Mouse (Mus musculus) megakaryocyte-erythroid progenitor cell, adult 5-6 weeks (primary cell): ENCODE data around the gene Rin2. TPM values are rescaled to one million over a fixed set of nuclear protein-coding genes. Genes with fewer than 3 reads are reported as not detected.

Experiments used
- ATAC-seq: replicated peaks from 2 replicates; pipeline ENCODE4 v1.8.0; 2016; ENCODE audit warnings: mild to moderate bottlenecking, inconsistent platforms; ENCODE audit not compliant: severe bottlenecking, poor library complexity, low FRiP score, low TSS enrichment
- total RNA-seq, 2 experiments: library from RNA; stranded (forward) in 1 of 2; stranded (reverse) in 1 of 2; fragments of 200-1000, 215-1000 nt in 1 of 2; fragments of >200 nt in 1 of 2; fragmentation: Nextera tagmentation in 1 of 2; gene quantifications; 2 replicates each; pipeline ENCODE4 v1.2.3; 2014 to 2017

The Rin2 gene
- total RNA-seq, 2 experiments from 2014 or later = not detected

DNA sequence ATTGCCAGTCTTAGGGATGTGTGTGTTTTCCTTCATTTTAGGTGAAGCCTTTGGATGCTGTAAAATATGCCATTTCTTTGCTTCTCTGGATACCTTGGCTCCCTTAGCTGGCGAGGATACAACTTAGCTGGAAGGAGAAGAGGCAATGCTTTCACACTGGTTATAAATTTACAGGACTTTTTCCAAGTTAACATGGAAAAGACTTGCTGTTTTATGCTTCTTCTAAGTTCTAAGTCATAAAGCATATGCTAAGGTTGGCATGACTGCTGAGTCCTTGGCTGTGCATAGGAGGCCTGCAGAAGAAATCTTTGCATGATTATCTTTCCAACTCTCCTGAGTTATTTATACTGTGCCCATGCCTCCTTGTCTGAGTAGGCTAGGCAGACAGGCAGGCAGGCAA lies 49.3 kb downstream of the Rin2 start:
- no peak for ATAC-seq

GRCm38 (mm10) chr2:145729414-145729813 lies 54.4 kb downstream of the Rin2 start:
- ATAC-seq = no peak

DNA sequence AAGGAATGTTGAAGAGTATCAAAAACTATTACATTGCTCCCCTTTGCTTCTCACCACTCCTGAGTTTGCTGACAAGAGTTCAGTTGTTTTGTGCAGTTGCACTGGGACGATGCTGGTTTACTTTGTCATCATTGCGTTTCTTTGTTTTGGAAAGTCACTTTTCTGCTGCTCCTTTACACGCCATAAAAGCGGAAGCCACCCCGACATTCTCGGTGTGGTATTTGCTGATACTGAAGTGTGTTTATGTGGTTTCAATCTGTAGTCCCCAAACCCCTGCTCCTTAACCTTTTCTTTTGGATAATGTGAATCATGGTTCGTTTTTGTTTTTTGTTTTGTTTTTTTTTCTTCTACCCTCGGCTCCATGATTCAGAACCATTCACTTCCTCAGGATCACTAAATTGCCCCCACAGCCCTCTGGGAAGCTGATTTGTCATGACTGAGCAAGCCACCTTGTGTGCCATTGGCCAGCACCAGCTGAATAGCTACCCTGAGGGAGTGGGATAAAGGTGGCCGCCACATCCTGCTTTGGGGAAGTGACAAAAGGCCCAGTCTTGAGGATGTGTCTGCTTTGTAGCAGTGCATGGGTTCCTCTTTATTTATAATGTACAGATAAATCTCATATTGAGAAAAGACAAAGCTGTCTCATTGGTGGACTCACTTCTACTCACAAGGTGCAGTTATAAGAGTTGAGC lies 55.3 kb downstream of the Rin2 start:
- ATAC-seq = no peak

GRCm38 (mm10) chr2:145730905-145731304 lies 55.9 kb downstream of the Rin2 start:
- ATAC-seq = no peak

DNA sequence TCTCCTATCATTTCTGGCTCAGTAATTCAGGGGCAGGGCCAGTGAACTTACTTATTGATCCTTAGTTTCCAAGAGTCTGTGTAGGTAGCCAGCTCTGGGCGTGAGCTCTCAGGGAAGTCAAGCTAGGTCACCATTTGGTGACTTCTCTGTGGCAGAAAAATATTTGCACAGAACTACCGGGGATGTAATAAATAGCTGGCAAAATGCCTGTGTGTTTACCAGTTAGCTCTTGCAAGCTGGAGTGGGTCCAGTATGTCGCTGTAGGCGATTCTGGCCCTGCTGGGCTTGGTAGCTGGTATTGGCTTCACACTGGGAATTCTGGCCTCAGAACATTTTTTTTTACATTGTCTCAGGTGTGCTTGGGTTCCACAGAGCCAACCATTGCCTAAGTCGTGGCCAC lies 60.1 kb downstream of the Rin2 start:
- no peak for ATAC-seq

GRCm38 (mm10) chr2:145736543-145736942 lies 61.5 kb downstream of the Rin2 start:
- ATAC-seq = no peak

DNA sequence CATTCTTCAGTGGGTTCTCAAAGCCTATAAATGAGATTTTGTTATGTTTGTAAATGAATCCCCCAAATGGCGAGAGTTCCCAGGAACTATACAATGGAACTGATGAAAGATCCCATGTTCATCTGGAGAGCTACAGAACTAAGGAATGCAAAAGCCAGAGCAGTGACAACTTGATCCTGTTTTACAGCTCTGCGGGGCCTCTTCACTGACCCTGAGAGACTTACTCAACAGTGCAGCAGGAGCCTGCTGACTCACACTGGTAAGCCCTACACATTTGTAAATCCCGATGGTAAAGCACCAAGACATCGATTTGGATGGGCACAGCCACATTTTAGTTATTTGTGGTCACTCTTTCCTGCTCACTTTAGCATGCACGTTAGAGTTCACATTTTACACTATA lies 62.2 kb downstream of the Rin2 start:
- no peak for ATAC-seq

DNA sequence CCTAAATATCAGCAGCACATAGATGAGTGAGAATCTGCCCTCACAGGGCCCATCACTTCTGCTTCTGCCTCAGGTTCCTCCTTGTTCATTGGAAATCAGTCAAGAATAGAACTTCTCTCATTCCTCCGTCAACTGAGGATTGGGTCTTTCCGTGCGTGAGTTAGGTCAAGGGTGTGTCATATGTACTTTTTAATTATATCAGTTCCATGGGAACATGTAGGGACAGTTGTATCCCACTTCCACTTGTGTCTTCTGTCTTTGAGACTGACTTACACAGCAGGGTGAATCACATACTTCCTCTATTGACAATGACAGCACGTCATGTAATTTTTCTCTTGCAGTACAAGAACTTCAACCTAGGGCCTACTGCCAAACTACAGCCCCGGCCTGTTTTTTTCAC lies 65.7 kb downstream of the Rin2 start:
- ATAC-seq = no peak

- no peak for ATAC-seq
Measured at GRCm38 (mm10) chr2:145742795-145743710, 68.0 kb downstream of the Rin2 start.

GRCm38 (mm10) chr2:145746406-145746805 lies 71.4 kb downstream of the Rin2 start:
- ATAC-seq = no peak

- no peak for ATAC-seq
Measured at GRCm38 (mm10) chr2:145749645-145750044, 74.6 kb downstream of the Rin2 start.

DNA sequence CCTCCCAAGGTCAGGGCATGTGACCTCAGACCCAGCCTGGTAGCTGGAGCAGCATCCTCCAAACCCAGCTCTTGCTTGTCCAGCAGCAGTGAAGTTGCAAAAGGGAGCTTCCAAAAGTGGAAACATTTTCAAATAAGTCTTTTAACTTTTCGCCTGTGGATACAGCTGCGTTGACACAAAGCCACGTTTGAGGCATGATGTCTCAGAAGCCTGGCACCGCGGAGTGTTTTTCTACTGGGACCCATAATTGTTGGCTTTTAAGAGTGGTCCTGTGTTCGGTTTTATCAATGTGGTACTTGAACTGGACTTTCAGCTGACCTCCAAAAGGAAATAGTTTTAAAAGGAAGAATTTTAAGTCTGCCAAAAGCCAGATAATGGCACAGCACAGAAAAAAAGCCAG lies 77.6 kb downstream of the Rin2 start:
- no peak for ATAC-seq

DNA sequence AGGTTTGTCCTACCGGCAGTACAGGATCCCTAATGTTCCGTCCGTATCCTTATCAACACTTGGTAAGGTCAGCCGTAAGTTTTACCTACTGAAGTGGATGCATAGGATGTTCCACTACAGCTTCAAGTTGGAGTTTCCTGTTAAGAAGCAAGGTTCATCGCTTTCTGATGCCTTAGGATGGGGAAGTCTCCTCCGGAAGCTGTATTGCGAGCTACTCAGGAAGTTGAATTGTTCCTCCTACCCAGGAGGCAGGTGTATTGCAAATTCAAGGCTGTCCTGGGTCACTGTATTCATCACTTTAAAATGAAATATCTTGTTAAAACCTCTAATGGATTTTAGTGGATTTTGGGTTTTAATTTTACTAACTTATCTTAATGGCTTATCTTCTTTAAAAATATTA lies 79.0 kb downstream of the Rin2 start:
- no peak for ATAC-seq

- 0 out of 2 replicates have a peak, but pooled peaks have one; percentile 7 for ATAC-seq
Measured at GRCm38 (mm10) chr2:145755864-145756822, 81.1 kb downstream of the Rin2 start.

DNA sequence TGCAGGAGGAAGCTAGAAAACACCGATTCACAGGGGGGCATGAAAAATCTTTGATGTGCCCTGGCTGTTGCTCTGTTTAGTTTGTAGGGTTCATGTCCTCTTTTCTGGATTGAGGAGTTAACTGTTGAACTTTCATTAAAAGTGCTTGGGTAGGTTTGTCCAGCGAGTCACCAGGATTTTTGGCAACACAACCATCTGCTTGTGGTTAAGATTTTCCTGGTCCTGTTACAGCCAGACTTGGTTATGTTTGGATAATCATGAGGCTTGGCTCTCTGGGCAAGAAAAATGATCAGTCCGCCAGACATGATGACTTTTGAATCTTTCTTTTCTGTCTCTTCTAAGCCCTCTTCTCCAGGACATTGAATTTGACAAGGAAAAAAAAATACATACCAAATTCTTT lies 85.1 kb downstream of the Rin2 start:
- ATAC-seq = no peak

GRCm38 (mm10) chr2:145761436-145761835 lies 86.4 kb downstream of the Rin2 start:
- ATAC-seq = no peak

DNA sequence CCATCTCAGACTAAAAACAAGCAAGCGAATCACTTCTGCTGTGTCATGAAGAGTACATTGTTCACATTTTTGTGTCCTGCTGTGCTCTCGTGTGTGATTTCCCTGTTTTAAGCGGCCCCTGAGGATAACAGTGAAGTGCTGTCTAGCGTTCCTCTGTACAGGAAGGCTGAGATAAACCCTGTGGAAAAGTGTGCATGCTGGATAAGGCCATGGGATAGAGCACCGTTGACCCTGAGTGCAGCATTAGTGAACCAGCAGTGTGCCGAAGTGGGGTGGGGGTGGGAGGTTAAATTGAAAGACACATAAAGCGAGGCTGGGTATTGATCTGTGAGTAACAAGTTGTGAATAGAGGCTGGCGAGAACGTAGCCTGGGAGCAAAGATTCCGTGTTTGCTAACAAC lies 94.9 kb downstream of the Rin2 start:
- ATAC-seq = no peak

DNA sequence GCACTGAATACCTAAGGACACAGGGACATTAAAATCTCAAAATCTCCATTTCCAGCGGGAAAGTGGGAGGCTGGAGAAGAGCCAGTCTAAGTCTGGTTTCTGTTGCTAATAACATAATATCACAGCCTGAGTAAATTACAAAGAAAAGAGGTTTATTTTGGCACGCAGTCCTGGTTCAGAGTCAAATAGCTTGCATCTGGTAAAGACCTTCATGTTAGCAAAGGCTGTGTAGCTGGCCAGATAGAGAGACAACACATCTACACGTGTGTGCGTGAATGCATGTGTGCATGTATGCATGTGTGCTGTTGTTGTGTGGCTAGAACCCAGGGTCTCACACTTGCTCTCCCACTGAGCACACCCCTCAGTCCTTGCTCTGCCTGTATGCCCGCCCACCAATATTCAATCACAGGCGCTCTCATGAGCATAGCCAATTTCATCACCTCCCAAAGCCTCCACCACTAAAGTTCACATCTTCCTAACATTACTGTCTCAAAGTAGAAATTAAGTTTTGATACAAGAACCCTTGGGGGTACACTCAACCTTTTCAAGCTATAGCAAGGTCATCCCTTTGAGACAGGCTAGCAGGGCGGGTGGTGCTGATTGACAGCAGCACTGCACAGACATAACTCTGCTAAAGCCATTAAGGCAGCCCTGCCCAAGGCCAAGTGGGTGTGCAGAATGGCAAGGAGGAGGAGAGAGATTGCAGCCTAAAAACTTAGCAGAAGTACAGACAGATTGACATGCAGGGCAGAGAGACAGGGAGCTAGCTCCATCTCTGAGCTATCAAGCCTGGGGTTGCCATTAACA lies 95.9 kb downstream of the Rin2 start:
- ATAC-seq = no peak

GRCm38 (mm10) chr2:145783247-145783646 lies 108.2 kb downstream of the Rin2 start:
- ATAC-seq = no peak
